Mouse (Mus musculus) limb, embryonic 12.5 days (tissue): ENCODE measurements around the gene Dnajc1. TPM values are rescaled to one million over a fixed set of nuclear protein-coding genes. Genes with fewer than 3 reads are reported as not detected.

ENCODE experiments used
- ATAC-seq: fragments of 200-750 bp; cut with Nextera tagmentation; 2 replicates; pipeline ENCODE4 v1.8.0; 2017; ENCODE audit warnings: low read depth, moderate TSS enrichment; ENCODE audit not compliant: insufficient number of reproducible peaks, insufficient read depth, low FRiP score, low TSS enrichment
- H3K27ac ChIP-seq: fragments of 300-500 bp; sonication (generic); 2 replicates; pipeline ENCODE4 v1.5.1; 2016; ENCODE audit warnings: mild to moderate bottlenecking, moderate library complexity
- H3K27me3 ChIP-seq: fragments of 300-500 bp; sonication (generic); 2 replicates; pipeline ENCODE4 v1.6.1; 2016; ENCODE audit warnings: mild to moderate bottlenecking, moderate library complexity
- H3K36me3 ChIP-seq: fragments of 300-500 bp; sonication (generic); 2 replicates; pipeline ENCODE4 v1.6.1; 2016; ENCODE audit warnings: mild to moderate bottlenecking, moderate library complexity
- H3K4me1 ChIP-seq: fragments of 300-500 bp; sonication (generic); replicated peaks from 2 replicates; pipeline ENCODE4 v1.6.1; 2016
- H3K4me2 ChIP-seq: fragments of 300-500 bp; sonication (generic); 2 replicates; pipeline ENCODE4 v1.6.1; 2016; ENCODE audit warnings: mild to moderate bottlenecking, moderate library complexity
- H3K4me3 ChIP-seq: fragments of 300-500 bp; sonication (generic); replicated peaks from 2 replicates; pipeline ENCODE4 v1.5.1; 2016; ENCODE audit warnings: mild to moderate bottlenecking
- H3K9ac ChIP-seq: fragments of 300-500 bp; sonication (generic); replicated peaks from 2 replicates; pipeline ENCODE4 v1.6.1; 2016; ENCODE audit warnings: mild to moderate bottlenecking, moderate library complexity
- H3K9me3 ChIP-seq: fragments of 300-500 bp; sonication (generic); 2 replicates; pipeline ENCODE4 v1.6.1; 2016; ENCODE audit warnings: mild to moderate bottlenecking, moderate library complexity
- WGBS: fragments of 180-500 bp; shearing (Covaris S2); methylation state at CpG from one replicate; pipeline ENCODE4 v1.1.7; 2016; 5-methylcytosine and 5-hydroxymethylcytosine counted together
- polyA plus RNA-seq: library from polyadenylated mRNA; unstranded; fragments of >200 nt; fragmentation: Nextera tagmentation; extraction: Ambion mirVana; gene quantifications from 2 replicates; pipeline ENCODE4 v1.2.1, GENCODE M21; 2016

Gene Dnajc1
- polyA plus RNA-seq, 1 experiment from 2014 or later, result 34.6 TPM

GRCm38 (mm10) chr2:18265736-18266135 lies 126.9 kb downstream of the Dnajc1 start:
- Histone ChIP-seq H3K36me3 (no peaks in the 10 kb centered on the region; the same call in 1 of the 2 replicates), H3K27ac (no peak overlapping the region), H3K27me3 (no peaks in the 10 kb centered on the region), H3K4me3 (no peak overlapping the region), H3K4me2 (no peak overlapping the region), H3K9me3 (no peaks in the 10 kb centered on the region), H3K9ac (no peak overlapping the region), H3K4me1 (no peaks in the 10 kb centered on the region)
- ATAC-seq, result no peak
- WGBS, result 87% methylated on average over 1 of the region's 1 CpGs

DNA sequence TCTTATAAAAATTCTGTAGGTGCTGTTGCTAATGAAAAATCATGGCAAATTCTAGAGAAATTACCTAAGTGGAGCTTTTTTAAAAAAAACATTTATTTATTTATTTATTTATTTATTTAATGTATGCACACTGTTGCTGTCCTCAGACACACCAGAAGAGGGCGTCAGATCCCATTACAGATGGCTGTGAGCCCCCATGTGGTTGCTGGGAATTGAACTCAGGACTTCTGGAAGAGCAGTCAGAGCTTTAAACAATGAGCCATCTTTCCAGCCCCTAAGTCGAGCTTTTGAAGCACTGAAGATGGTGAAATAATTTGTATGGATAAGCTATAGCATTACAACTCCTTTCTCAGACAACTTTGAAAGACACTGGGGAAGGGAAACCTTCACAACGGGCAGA lies 128.1 kb downstream of the Dnajc1 start:
- H3K9me3 ChIP-seq, result no peaks in the 10 kb centered on the region
- H3K4me2 ChIP-seq, result no peak overlapping the region
- no peaks in the 10 kb centered on the region; the same call in 1 of the 2 replicates for H3K36me3 ChIP-seq
- H3K4me3 ChIP-seq, result no peak overlapping the region
- H3K27me3 ChIP-seq, result no peaks in the 10 kb centered on the region
- H3K4me1 ChIP-seq, result no peaks in the 10 kb centered on the region
- WGBS, result 73% methylated on average over 3 of the region's 3 CpGs
- no peak overlapping the region for H3K9ac ChIP-seq
- H3K27ac ChIP-seq, result no peak overlapping the region
- no peak for ATAC-seq

DNA sequence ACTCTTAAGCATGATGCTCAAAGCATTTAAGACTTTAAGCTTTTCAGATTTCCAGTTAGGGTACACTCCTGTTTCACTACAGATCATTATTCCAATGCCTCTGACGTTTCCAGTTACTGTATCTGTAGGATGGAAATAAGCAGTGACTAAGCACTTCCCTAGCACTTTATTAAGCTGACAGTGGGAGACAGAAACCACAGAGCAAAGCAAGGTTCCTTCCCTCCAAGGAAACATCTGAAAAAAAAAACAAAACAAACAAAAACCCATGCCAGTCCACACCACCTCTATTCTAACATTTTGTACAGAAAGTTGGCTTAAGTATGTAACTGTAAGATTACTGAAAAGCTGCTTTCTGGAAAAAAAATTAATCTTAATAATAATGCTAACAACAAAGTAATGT lies 130.3 kb downstream of the Dnajc1 start:
- no peaks in the 10 kb centered on the region for H3K27me3 ChIP-seq
- WGBS, result 23% methylated on average over 1 of the region's 1 CpGs
- H3K36me3 ChIP-seq, result no peaks in the 10 kb centered on the region
- no peak overlapping the region for H3K27ac ChIP-seq
- no peak for ATAC-seq
- H3K4me1 ChIP-seq, result no peaks in the 10 kb centered on the region
- H3K4me3 ChIP-seq, result no peak overlapping the region
- H3K4me2 ChIP-seq, result no peak overlapping the region
- no peaks in the 10 kb centered on the region for H3K9me3 ChIP-seq
- H3K9ac ChIP-seq, result no peak overlapping the region

- Histone ChIP-seq H3K4me3 (no peak overlapping the region), H3K27me3 (no peaks in the 10 kb centered on the region), H3K9ac (no peak overlapping the region), H3K36me3 (peaks cover 14% of the 10 kb centered on the region), H3K4me2 (no peak overlapping the region), H3K27ac (no peak overlapping the region), H3K9me3 (peaks cover 7% of the 10 kb centered on the region; the same call in 1 of the 2 replicates), H3K4me1 (no peaks in the 10 kb centered on the region)
- WGBS, result 87% methylated on average over 3 of the region's 3 CpGs
- ATAC-seq, result no peak
Observed at GRCm38 (mm10) chr2:18249224-18249623, 143.4 kb downstream of the Dnajc1 start.

DNA sequence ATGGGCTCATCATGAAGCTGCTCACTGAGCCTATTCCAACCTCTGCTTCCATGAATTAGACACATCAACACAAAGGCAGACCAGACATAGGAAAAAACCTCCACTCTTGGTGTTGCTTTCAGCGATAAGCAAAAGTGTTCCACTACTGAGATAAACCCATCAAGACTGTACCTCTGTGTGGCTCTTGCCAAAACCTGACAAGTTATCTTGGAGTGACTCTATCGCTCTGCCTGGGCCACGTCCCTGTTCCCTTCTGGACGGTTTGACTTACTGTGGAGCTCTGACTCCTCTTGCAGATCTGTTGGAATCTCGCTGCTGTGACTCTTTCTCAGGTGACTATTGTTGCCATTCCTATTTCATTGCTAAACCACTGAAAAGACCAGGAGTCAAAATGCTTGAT lies 157.1 kb downstream of the Dnajc1 start:
- Histone ChIP-seq H3K4me2 (no peak overlapping the region), H3K4me3 (no peak overlapping the region), H3K9me3 (no peaks in the 10 kb centered on the region), H3K9ac (no peak overlapping the region), H3K27ac (no peak overlapping the region), H3K27me3 (no peaks in the 10 kb centered on the region), H3K4me1 (peaks cover 16% of the 10 kb centered on the region), H3K36me3 (no peaks in the 10 kb centered on the region)
- 96% methylated on average over 5 of the region's 5 CpGs for WGBS
- ATAC-seq, result no peak; the same call in 1 of the 2 replicates

GRCm38 (mm10) chr2:18232883-18233567 lies 159.6 kb downstream of the Dnajc1 start:
- H3K27ac ChIP-seq, result no peak overlapping the region
- H3K9me3 ChIP-seq, result no peaks in the 10 kb centered on the region
- no peaks in the 10 kb centered on the region for H3K27me3 ChIP-seq
- H3K4me2 ChIP-seq, result no peak overlapping the region
- H3K9ac ChIP-seq, result no peak overlapping the region
- no peaks in the 10 kb centered on the region for H3K36me3 ChIP-seq
- 20% methylated on average over 5 of the region's 5 CpGs for WGBS
- H3K4me1 ChIP-seq, result peaks cover 33% of the 10 kb centered on the region
- H3K4me3 ChIP-seq, result no peak overlapping the region
- ATAC-seq, result no peak

GRCm38 (mm10) chr2:18231143-18231542 lies 161.5 kb downstream of the Dnajc1 start:
- Histone ChIP-seq H3K27ac (no peak overlapping the region), H3K27me3 (no peaks in the 10 kb centered on the region), H3K4me2 (no peak overlapping the region), H3K9me3 (no peaks in the 10 kb centered on the region), H3K36me3 (no peaks in the 10 kb centered on the region), H3K9ac (no peak overlapping the region), H3K4me3 (no peak overlapping the region), H3K4me1 (peaks cover 33% of the 10 kb centered on the region)
- WGBS, result 30% methylated on average over 4 of the region's 4 CpGs
- ATAC-seq, result no peak

- no peak overlapping the region for H3K4me2 ChIP-seq
- 5% methylated on average over 2 of the region's 2 CpGs for WGBS
- H3K9ac ChIP-seq, result no peak overlapping the region
- no peaks in the 10 kb centered on the region for H3K9me3 ChIP-seq
- H3K27ac ChIP-seq, result peak overlapping the region; percentile 67; the same call in 1 of the 2 replicates
- no peak overlapping the region for H3K4me3 ChIP-seq
- ATAC-seq, result peak; percentile 32; the same call in 1 of the 2 replicates
- peaks cover 32% of the 10 kb centered on the region for H3K4me1 ChIP-seq
- no peaks in the 10 kb centered on the region for H3K27me3 ChIP-seq
- H3K36me3 ChIP-seq, result no peaks in the 10 kb centered on the region
Observed at GRCm38 (mm10) chr2:18229279-18229678, 163.4 kb downstream of the Dnajc1 start.

- Histone ChIP-seq H3K27ac (no peak overlapping the region), H3K4me3 (no peak overlapping the region)
- no peak for ATAC-seq
Observed at GRCm38 (mm10) chr2:18228486-18229062, 164.1 kb downstream of the Dnajc1 start.

DNA sequence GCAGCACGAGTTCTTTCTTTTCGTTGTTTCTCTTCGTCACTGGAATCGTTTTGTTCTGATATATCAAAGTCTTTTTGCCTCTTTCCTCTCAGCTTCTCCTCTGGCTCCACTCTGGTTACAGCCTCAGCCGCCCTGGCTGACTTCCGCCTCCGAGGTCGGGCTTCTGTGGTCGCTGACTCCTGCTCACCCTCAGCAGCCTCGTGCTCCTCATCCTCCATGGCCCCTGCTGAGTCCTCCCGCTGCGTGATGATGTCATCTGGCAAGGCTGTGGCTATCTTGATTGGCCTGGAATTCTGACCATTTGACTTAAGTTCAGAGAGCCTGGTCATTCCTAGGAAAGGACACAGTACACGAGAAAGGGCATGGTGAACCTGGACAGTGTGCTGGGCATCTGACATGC lies 173.1 kb downstream of the Dnajc1 start:
- H3K4me1 ChIP-seq, result 0 out of 2 replicates have a peak, but pooled peaks cover 5% of the 10 kb centered on the region
- H3K36me3 ChIP-seq, result peaks cover 57% of the 10 kb centered on the region
- peaks cover 8% of the 10 kb centered on the region; the same call in 1 of the 2 replicates for H3K9me3 ChIP-seq
- no peak overlapping the region for H3K4me2 ChIP-seq
- H3K4me3 ChIP-seq, result no peak overlapping the region
- no peaks in the 10 kb centered on the region for H3K27me3 ChIP-seq
- ATAC-seq, result no peak
- no peak overlapping the region for H3K27ac ChIP-seq
- no peak overlapping the region for H3K9ac ChIP-seq
- 83% methylated on average over 13 of the region's 13 CpGs for WGBS

More at GRCm38 (mm10) chr2:18228486-18229062, 164.1 kb downstream of the Dnajc1 start:
- Histone ChIP-seq H3K36me3 (no peaks in the 10 kb centered on the region), H3K27me3 (no peaks in the 10 kb centered on the region), H3K9me3 (no peaks in the 10 kb centered on the region), H3K4me2 (no peak overlapping the region), H3K9ac (no peak overlapping the region), H3K4me1 (peaks cover 28% of the 10 kb centered on the region)
- WGBS, result 23% methylated on average over 8 of the region's 8 CpGs

- Histone ChIP-seq H3K9me3 (peaks cover 8% of the 10 kb centered on the region; the same call in 1 of the 2 replicates), H3K4me2 (no peak overlapping the region), H3K27ac (no peak overlapping the region), H3K36me3 (peaks cover 62% of the 10 kb centered on the region), H3K27me3 (no peaks in the 10 kb centered on the region), H3K4me3 (no peak overlapping the region), H3K4me1 (0 out of 2 replicates have a peak, but pooled peaks cover 5% of the 10 kb centered on the region), H3K9ac (no peak overlapping the region)
- no peak for ATAC-seq
- 81% methylated on average over 8 of the region's 8 CpGs for WGBS
Observed at GRCm38 (mm10) chr2:18219136-18219535, 173.5 kb downstream of the Dnajc1 start.
